ENCODE assay signal across 9 mouse cellular contexts in genomic region chr13:105266746-105267145, GRCm38 (mm10). TPM values are rescaled to one million over a fixed set of nuclear protein-coding genes. Genes with fewer than 3 reads are reported as not detected.
DNase-seq lines count a peak whose midpoint lies in the region; ATAC-seq and TF ChIP-seq lines count a peak whose summit lies in the region.
"Had no signal": no experiment of that assay in that cellular context is flagged by ENCODE, and none has a peak within 500 bp of the region (broad histone marks: within the 10 kb centered on the region; RNA-seq: fewer than 3 reads in every experiment).

No protein-coding gene starts in this region.

- ATAC-seq in kidney, embryonic 15.5 days (replicated peaks; ENCODE audit: low FRiP score), result no peak

- peak; percentile 69 for DNase-seq in kidney, adult 2 months
- DNase-seq in Muller cell, postnatal 12 days (ENCODE audit: inconsistent ontology term), result peak; percentile 37
- DNase-seq in cerebellum, postnatal 36 days, result peak; percentile 14 to 38
- DNase-seq in heart, postnatal 4 days, result peak; percentile 52
- DNase-seq in left cerebral cortex, adult 11 months (ENCODE audit: low spot score), result peak; percentile 57
- DNase-seq in naive thymus-derived CD4-positive, alpha-beta T cell, adult 2 months (ENCODE audit: low read depth), result peak; percentile 34
- DNase-seq in T-cell, adult 2 months (ENCODE audit: low spot score), result no peak

- no peaks in the 10 kb centered on the region for H3K9me3 ChIP-seq in kidney, embryonic 15.5 days (replicated peaks)
- H3K9me3 ChIP-seq: limb, embryonic 15.5 days had no signal

- H3K36me3 ChIP-seq in kidney, adult 2 months (ENCODE audit: control insufficient read depth, insufficient read depth, low read length), result no peaks in the 10 kb centered on the region
- H3K36me3 ChIP-seq in kidney, embryonic 15.5 days, result no peaks in the 10 kb centered on the region
- H3K36me3 ChIP-seq: limb, embryonic 15.5 days had no signal

- H3K4me3 ChIP-seq in kidney, adult 2 months (ENCODE audit: insufficient read depth, low read depth, low read length), result no peak overlapping the region
- H3K4me3 ChIP-seq in kidney, embryonic 15.5 days (replicated peaks), result no peak overlapping the region
- H3K4me3 ChIP-seq: limb, embryonic 15.5 days had no signal

- no peak for TF ChIP-seq POLR2A in kidney, adult 2 months (IDR thresholded peaks at IDR 0.05; ENCODE audit: low read depth, low read length)

- H3K9ac ChIP-seq in kidney, embryonic 15.5 days, result no peak overlapping the region
- H3K9ac ChIP-seq: limb, embryonic 15.5 days had no signal

- 25% methylated on average over 3 of the region's 3 CpGs for WGBS in kidney, adult 2 months
- WGBS in kidney, embryonic 15.5 days, result 58% methylated on average over 3 of the region's 3 CpGs

- no peak overlapping the region for H3K4me2 ChIP-seq in kidney, embryonic 15.5 days
- H3K4me2 ChIP-seq: limb, embryonic 15.5 days had no signal

- no peaks in the 10 kb centered on the region for H3K4me1 ChIP-seq in kidney, adult 2 months (ENCODE audit: control insufficient read depth, insufficient read depth, low read length)
- no peaks in the 10 kb centered on the region for H3K4me1 ChIP-seq in kidney, embryonic 15.5 days
- H3K4me1 ChIP-seq: limb, embryonic 15.5 days had no signal

- H3K27me3 ChIP-seq in kidney, adult 2 months (replicated peaks; ENCODE audit: control insufficient read depth, insufficient read depth, low read length), result no peaks in the 10 kb centered on the region
- no peaks in the 10 kb centered on the region for H3K27me3 ChIP-seq in kidney, embryonic 15.5 days
- H3K27me3 ChIP-seq: limb, embryonic 15.5 days had no signal

- TF ChIP-seq CTCF in kidney, adult 2 months (conservative IDR thresholded peaks at IDR 0.05; ENCODE audit: insufficient read depth, insufficient read length, low read depth, low read length), result peak; percentile 31; the same call in 1 of the 2 replicates

- H3K27ac ChIP-seq in kidney, adult 2 months (ENCODE audit: insufficient read depth, low read depth, low read length), result no peak overlapping the region
- no peak overlapping the region for H3K27ac ChIP-seq in kidney, embryonic 15.5 days
- H3K27ac ChIP-seq: limb, embryonic 15.5 days had no signal

RNA-seq across cellular contexts. Expression of gene Rnf180, which starts 27.9 kb away (rescaled TPM):
- 0.72 TPM in 2 replicates for polyA plus RNA-seq in kidney, adult 2 months (2012; rRNA removed)
- polyA plus RNA-seq in kidney, embryonic 15.5 days (2015; fragmentation: Nextera tagmentation; extraction: Ambion mirVana), result 6.1 and 6.9 TPM in 2 replicates
- 1 to 10 TPM; 2.0 to 2.3 TPM for total RNA-seq in heart, postnatal 4 days (2021)
